Comparison of ENCODE assay signal across 8 mouse cellular contexts in the genomic region with DNA sequence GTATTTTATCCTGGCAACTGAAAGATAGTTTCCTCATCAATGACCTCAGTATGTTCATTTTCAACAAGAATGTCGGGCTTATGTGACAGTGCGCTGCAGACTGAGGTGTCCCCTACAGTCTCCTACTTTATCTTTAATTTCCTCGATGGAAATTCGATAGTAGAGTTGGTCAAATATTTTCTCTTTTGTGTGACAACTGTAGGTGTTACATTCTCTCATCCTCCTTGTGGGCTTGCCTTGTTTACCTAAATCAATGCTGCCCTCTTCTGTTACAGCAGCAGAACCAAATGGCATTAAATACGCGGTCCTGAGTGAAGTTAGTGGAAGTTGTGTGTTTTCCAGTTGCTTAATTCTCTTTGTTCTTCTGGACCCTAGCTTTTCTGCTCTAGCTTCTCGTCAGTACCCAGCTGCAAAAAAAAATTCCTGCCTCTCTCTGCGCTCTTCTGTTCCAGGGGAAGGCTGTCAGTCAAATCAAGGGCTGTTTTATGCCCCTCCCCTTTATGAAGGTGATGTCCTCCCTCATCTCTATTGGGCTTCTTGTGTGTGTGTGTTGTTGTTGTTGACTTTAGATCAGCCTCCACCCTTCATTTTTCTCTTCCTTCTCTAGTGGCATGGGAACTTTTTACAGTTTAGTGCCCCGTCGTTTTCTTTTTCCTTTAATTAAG.
DNase-seq lines count a peak whose midpoint lies in the region; ATAC-seq lines count a peak whose summit lies in the region.

No protein-coding gene starts in this region.

- ATAC-seq in frontal cortex, adult (ENCODE audit: low TSS enrichment) = peak; percentile 87
- peak; percentile 85 for ATAC-seq in common myeloid progenitor, adult 5-6 weeks (replicated peaks; ENCODE audit: low read depth, poor library complexity, severe bottlenecking)
- no peak for ATAC-seq in granulocyte monocyte progenitor cell, adult 5-6 weeks (replicated peaks; ENCODE audit: poor library complexity, severe bottlenecking)

- no peak for DNase-seq in frontal cortex, postnatal 25 days (ENCODE audit: low spot score in 2 of 2)
- DNase-seq in 3T3-L1 (ENCODE audit: low read depth, low spot score) = peak; percentile 43
- peak; percentile 50 for DNase-seq in kidney, adult 9 months
- peak; percentile 16 for DNase-seq in retina, adult 2 months (ENCODE audit: low read depth, low spot score)
- DNase-seq in thymus, adult 18-20 months = no peak

Comparison
In these comparisons a context has a peak if more than half of its experiments do, and no peak if none do; other contexts are left out.
1. DNase-seq: peak in 3T3-L1 (single experiment), kidney, adult 9 months (single experiment) and retina, adult 2 months (single experiment); none in frontal cortex, postnatal 25 days (0 of 2) and thymus, adult 18-20 months (0 of 2).